Mouse (Mus musculus): ENCODE data around the gene Elavl3. TPM values are rescaled to one million over a fixed set of nuclear protein-coding genes. Genes with fewer than 3 reads are reported as not detected.

Elavl3 gene
- polyA plus RNA-seq (2014; fragmentation: Nextera tagmentation; extraction: Ambion mirVana), result 0.10 and 0.11 TPM in 2 replicates

DNA sequence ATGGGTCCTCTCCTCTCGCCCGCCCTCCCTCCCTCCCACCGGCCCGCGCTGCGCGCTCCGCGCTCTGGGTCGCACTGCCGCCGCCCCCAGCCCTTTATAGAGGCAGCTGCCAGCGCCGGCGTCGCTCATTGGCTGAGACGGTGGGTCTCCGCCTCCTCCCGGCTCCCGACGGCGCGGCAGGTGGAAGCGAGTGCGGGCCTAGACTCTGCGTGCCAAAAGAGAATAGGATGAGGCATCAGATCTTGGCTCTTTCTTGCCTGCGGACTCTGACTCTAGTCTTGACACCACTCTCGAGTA is at the start of gene Elavl3:
TSS of gene Elavl3 (minus strand) at position 66 of the 297 bp plus-strand sequence.
- WGBS, result 1% methylated on average over 21 of the region's 28 CpGs
- Histone ChIP-seq H3K36me3 (ENCODE audit: control insufficient read depth, insufficient read depth, low read length) (no peaks in the 10 kb centered on the region), H3K9me3 (ENCODE audit: control insufficient read depth, low read length) (no peaks in the 10 kb centered on the region), H3K27ac (replicated peaks; ENCODE audit: low read depth, low read length) (no peak within 1 kb of the TSS), H3K4me3 (ENCODE audit: low read depth, low read length) (peak within 1 kb of the TSS; percentile 29), H3K4me1 (ENCODE audit: control insufficient read depth, insufficient read depth, low read length) (peaks cover 15% of the 10 kb centered on the region), H3K4me2 (ENCODE audit: low read depth, severe bottlenecking) (peak within 1 kb of the TSS; percentile 55), H3K27me3 (ENCODE audit: control insufficient read depth, insufficient read depth, low read length) (peaks cover 64% of the 10 kb centered on the region), H3K9ac (ENCODE audit: low read length) (no peak within 1 kb of the TSS)
- ATAC-seq (ENCODE audit: insufficient number of reproducible peaks, low FRiP score, low TSS enrichment, low read depth) (no peak), DNase-seq (ENCODE audit: low spot score) (peak; percentile 38)

DNA sequence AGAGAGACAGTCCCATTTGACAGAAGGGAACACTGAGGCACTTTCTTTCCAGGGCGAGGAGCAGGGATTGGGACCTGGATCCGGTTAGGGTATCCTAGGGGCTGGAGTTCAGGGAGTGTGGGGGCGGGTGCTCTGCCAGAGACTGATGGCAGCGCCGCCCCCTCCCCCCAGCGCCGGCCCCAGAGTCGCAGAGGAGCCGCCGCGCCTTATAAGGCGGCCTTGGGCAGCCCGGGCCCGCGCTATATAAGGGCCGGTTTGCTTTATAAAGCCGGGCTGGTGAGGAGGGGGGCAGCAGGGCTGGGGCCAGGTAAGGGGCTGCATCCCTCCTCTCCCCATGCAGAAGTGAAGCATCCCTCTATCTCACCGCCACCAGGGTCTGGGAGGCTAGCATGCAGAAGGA is 48.1 kb upstream of the Elavl3 start:
- no peak overlapping the region; the same call in 1 of the 2 replicates for H3K4me2 ChIP-seq (ENCODE audit: low read depth, severe bottlenecking)
- peak; percentile 29 for DNase-seq (ENCODE audit: low spot score)
- H3K9me3 ChIP-seq (ENCODE audit: control insufficient read depth, low read length), result no peaks in the 10 kb centered on the region
- H3K9ac ChIP-seq (ENCODE audit: low read length), result no peak overlapping the region
- H3K36me3 ChIP-seq (ENCODE audit: control insufficient read depth, insufficient read depth, low read length), result no peaks in the 10 kb centered on the region
- 0 out of 2 replicates have a peak, but pooled peaks cover 3% of the 10 kb centered on the region for H3K4me1 ChIP-seq (ENCODE audit: control insufficient read depth, insufficient read depth, low read length)
- H3K27ac ChIP-seq (replicated peaks; ENCODE audit: low read depth, low read length), result no peak overlapping the region
- ATAC-seq (ENCODE audit: insufficient number of reproducible peaks, low FRiP score, low TSS enrichment, low read depth), result no peak
- no peak overlapping the region for H3K4me3 ChIP-seq (ENCODE audit: low read depth, low read length)
- 3% methylated on average over 18 of the region's 18 CpGs for WGBS
- peaks cover 32% of the 10 kb centered on the region for H3K27me3 ChIP-seq (ENCODE audit: control insufficient read depth, insufficient read depth, low read length)

DNA sequence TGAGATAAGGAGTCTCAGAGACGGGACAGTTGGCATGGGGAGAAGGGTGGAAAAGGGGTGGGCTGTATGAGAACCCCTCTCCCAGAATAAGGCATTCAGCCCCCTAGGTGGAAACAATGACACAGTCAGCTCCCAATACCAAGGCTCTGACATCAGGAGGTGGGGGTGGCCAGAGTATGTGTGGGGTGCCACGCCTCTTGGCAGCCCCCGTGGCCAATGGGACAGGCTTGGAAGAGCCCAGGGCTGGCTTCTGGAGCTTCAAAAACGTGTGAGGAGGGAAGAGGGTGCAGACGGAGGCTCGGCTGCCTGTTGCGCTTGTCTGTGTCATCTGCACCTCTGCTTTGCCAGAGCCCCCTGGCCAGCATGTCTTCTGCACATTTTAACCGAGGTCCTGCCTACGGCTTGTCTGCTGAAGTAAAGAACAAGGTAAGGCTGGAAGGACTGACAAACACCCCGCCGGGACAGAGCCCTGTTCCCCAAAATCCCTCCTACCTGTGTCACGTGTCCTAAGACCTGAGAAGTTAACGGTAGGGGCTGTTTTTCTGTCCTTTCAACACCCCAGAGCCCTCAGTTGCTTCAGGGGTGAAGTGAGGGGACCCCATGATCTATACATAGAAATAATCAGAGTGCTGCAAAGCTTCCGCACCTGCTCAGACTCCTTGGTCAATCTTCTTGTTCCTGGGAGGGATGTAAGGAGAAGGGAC is 47.3 kb upstream of the Elavl3 start, which contains the start of gene Cnn1:
TSS of gene Cnn1 (plus strand) at position 224 of the 704 bp plus-strand sequence.
- Histone ChIP-seq H3K9ac (ENCODE audit: low read length) (no peak within 1 kb of the TSS), H3K36me3 (ENCODE audit: control insufficient read depth, insufficient read depth, low read length) (no peaks in the 10 kb centered on the region), H3K27ac (replicated peaks; ENCODE audit: low read depth, low read length) (no peak within 1 kb of the TSS), H3K27me3 (ENCODE audit: control insufficient read depth, insufficient read depth, low read length) (peaks cover 32% of the 10 kb centered on the region), H3K4me3 (ENCODE audit: low read depth, low read length) (no peak within 1 kb of the TSS), H3K4me1 (ENCODE audit: control insufficient read depth, insufficient read depth, low read length) (0 out of 2 replicates have a peak, but pooled peaks cover 3% of the 10 kb centered on the region), H3K9me3 (ENCODE audit: control insufficient read depth, low read length) (no peaks in the 10 kb centered on the region), H3K4me2 (ENCODE audit: low read depth, severe bottlenecking) (no peak within 1 kb of the TSS; the same call in 1 of the 2 replicates)
- no peak for ATAC-seq (ENCODE audit: insufficient number of reproducible peaks, low FRiP score, low TSS enrichment, low read depth)
- DNase-seq (ENCODE audit: low spot score), result peak; percentile 21
- 10% methylated on average over 14 of the region's 14 CpGs for WGBS

DNA sequence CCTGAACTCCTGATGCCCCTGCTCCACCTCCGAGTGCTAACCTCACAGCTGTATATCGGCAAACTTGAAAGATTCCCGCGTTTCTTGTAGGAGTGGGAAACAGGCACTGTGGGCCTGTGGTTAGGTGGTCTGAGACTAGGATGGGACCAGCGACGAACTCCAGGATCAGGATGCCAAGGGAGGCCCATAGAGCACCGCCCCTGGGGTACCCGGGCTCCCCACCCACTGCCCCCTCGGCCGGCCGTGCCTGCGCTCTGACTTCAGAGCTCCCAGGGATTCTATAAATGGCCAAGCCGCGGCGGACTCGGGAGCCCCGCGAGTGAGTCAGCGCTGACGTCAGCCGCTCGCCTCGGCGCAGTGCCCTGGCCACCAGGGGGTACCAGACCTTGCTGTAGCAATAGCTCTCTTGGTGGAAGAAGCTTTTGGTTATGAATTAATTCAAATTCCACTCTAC is 44.1 kb upstream of the Elavl3 start:
- DNase-seq (ENCODE audit: low spot score), result peak; percentile 85
- Histone ChIP-seq H3K9me3 (ENCODE audit: control insufficient read depth, low read length) (no peaks in the 10 kb centered on the region), H3K4me2 (ENCODE audit: low read depth, severe bottlenecking) (peak overlapping the region; percentile 59), H3K36me3 (ENCODE audit: control insufficient read depth, insufficient read depth, low read length) (no peaks in the 10 kb centered on the region), H3K27ac (replicated peaks; ENCODE audit: low read depth, low read length) (no peak overlapping the region), H3K9ac (ENCODE audit: low read length) (peak overlapping the region; percentile 59), H3K4me1 (ENCODE audit: control insufficient read depth, insufficient read depth, low read length) (0 out of 2 replicates have a peak, but pooled peaks cover 3% of the 10 kb centered on the region), H3K27me3 (ENCODE audit: control insufficient read depth, insufficient read depth, low read length) (peaks cover 27% of the 10 kb centered on the region), H3K4me3 (ENCODE audit: low read depth, low read length) (peak overlapping the region; percentile 28)
- WGBS, result 3% methylated on average over 24 of the region's 24 CpGs
- peak; percentile 51 for ATAC-seq (ENCODE audit: insufficient number of reproducible peaks, low FRiP score, low TSS enrichment, low read depth)

DNA sequence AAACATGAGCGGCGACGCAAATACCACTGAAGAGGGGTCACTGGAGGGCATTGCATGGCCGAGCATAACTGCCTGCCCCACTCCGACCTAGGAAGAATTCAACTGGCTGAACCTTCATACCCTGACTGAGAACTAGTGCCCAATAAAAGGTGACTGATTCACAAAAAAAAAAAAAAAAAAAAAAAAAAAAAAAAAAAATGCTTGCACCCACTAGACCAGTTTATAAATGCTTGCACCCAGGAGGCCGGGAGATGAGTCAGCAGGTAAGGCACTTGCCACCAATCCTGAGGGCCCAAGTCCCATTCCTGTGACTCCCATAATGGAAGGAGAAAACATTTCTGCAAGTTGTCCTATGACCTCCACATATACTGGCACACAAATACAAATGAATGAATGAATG is 40.9 kb upstream of the Elavl3 start:
- Histone ChIP-seq H3K9me3 (ENCODE audit: control insufficient read depth, low read length) (no peaks in the 10 kb centered on the region), H3K27me3 (ENCODE audit: control insufficient read depth, insufficient read depth, low read length) (peaks cover 2% of the 10 kb centered on the region; the same call in 1 of the 2 replicates), H3K9ac (ENCODE audit: low read length) (no peak overlapping the region), H3K4me3 (ENCODE audit: low read depth, low read length) (no peak overlapping the region), H3K4me2 (ENCODE audit: low read depth, severe bottlenecking) (no peak overlapping the region), H3K27ac (replicated peaks; ENCODE audit: low read depth, low read length) (no peak overlapping the region), H3K36me3 (ENCODE audit: control insufficient read depth, insufficient read depth, low read length) (no peaks in the 10 kb centered on the region), H3K4me1 (ENCODE audit: control insufficient read depth, insufficient read depth, low read length) (no peaks in the 10 kb centered on the region)
- 90% methylated on average over 6 of the region's 6 CpGs for WGBS
- DNase-seq (ENCODE audit: low spot score) (no peak), ATAC-seq (ENCODE audit: insufficient number of reproducible peaks, low FRiP score, low TSS enrichment, low read depth) (no peak)

DNA sequence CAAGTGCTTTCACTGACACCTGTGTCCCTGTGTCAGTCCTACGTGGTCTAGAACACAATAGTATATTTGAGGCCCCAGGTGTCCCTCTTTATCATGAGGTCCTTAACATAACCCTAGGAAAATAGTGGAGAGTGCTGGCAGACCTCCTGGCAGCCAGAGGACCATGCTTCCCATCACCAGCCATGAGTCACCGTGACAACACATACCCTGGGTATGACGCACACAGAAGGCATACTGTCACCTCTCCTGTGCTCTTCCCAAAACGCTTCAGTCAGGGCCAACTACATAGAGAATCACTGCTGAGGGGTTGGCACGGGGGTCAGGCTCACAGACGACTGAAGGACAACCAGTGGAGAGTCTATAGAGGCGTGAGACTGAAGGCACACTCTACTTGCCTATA is 38.2 kb upstream of the Elavl3 start:
- Histone ChIP-seq H3K4me1 (ENCODE audit: control insufficient read depth, insufficient read depth, low read length) (peaks cover 6% of the 10 kb centered on the region; the same call in 1 of the 2 replicates), H3K36me3 (ENCODE audit: control insufficient read depth, insufficient read depth, low read length) (no peaks in the 10 kb centered on the region), H3K27ac (replicated peaks; ENCODE audit: low read depth, low read length) (no peak overlapping the region), H3K4me2 (ENCODE audit: low read depth, severe bottlenecking) (no peak overlapping the region), H3K9ac (ENCODE audit: low read length) (no peak overlapping the region), H3K4me3 (ENCODE audit: low read depth, low read length) (no peak overlapping the region), H3K9me3 (ENCODE audit: control insufficient read depth, low read length) (no peaks in the 10 kb centered on the region), H3K27me3 (ENCODE audit: control insufficient read depth, insufficient read depth, low read length) (no peaks in the 10 kb centered on the region)
- 86% methylated on average over 7 of the region's 7 CpGs for WGBS
- ATAC-seq (ENCODE audit: insufficient number of reproducible peaks, low FRiP score, low TSS enrichment, low read depth) (no peak), DNase-seq (ENCODE audit: low spot score) (no peak)

DNA sequence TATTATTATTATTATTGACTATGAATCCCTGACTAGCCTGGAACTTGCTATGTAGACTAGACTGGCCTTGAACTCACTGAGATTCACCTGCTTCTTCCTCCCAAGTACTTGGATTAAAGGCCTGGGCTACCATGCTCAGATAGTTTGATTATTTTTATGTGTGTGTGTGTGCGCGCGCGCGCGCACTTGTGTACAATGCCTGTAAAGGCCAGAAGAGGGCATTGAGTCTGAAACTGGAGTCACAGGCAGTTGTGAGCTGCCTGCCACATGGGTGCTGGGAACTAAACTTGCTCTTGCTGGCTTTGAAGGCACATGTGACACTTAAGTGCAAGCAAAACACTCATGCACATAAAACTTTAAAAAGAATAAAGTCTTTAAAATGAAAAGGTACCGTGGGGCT is 37.5 kb upstream of the Elavl3 start:
- no peak for ATAC-seq (ENCODE audit: insufficient number of reproducible peaks, low FRiP score, low TSS enrichment, low read depth)
- Histone ChIP-seq H3K4me3 (ENCODE audit: low read depth, low read length) (no peak overlapping the region), H3K4me2 (ENCODE audit: low read depth, severe bottlenecking) (no peak overlapping the region), H3K9ac (ENCODE audit: low read length) (no peak overlapping the region), H3K27ac (replicated peaks; ENCODE audit: low read depth, low read length) (no peak overlapping the region), H3K9me3 (ENCODE audit: control insufficient read depth, low read length) (no peaks in the 10 kb centered on the region), H3K4me1 (ENCODE audit: control insufficient read depth, insufficient read depth, low read length) (peaks cover 6% of the 10 kb centered on the region; the same call in 1 of the 2 replicates), H3K27me3 (ENCODE audit: control insufficient read depth, insufficient read depth, low read length) (no peaks in the 10 kb centered on the region), H3K36me3 (ENCODE audit: control insufficient read depth, insufficient read depth, low read length) (no peaks in the 10 kb centered on the region)
- WGBS, result 97% methylated on average over 7 of the region's 7 CpGs
- no peak for DNase-seq (ENCODE audit: low spot score)

DNA sequence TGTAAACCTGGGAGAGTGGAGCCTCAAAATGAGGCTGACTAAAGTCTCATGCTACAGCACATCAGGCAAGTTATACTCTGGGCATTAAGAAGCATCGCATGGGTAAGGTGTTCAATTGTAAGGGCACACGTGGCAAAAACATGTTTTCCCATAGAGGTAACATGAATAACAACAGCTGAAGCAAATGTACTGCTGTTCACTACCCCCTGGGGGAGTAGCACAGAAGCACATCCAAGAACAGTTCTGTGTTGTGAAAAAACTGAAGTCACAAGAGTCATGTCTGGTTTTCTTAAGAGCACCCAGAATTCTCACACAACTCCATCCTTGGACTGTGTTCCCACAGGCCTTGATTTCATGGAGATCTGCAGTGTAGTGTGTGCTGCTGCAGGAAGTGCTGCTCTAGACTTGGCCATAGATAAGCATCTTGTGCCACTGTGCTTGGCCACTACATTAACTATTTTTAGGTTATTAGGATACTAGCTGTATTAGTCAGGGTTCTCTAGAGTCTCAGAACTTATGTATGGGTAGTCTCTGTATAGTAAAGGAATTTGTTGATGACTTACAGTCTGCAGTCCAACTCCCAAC is 35.3 kb upstream of the Elavl3 start:
- Histone ChIP-seq H3K27ac (replicated peaks; ENCODE audit: low read depth, low read length) (no peak overlapping the region), H3K4me1 (ENCODE audit: control insufficient read depth, insufficient read depth, low read length) (peaks cover 6% of the 10 kb centered on the region; the same call in 1 of the 2 replicates), H3K4me2 (ENCODE audit: low read depth, severe bottlenecking) (no peak overlapping the region), H3K4me3 (ENCODE audit: low read depth, low read length) (no peak overlapping the region), H3K27me3 (ENCODE audit: control insufficient read depth, insufficient read depth, low read length) (no peaks in the 10 kb centered on the region), H3K36me3 (ENCODE audit: control insufficient read depth, insufficient read depth, low read length) (no peaks in the 10 kb centered on the region), H3K9me3 (ENCODE audit: control insufficient read depth, low read length) (no peaks in the 10 kb centered on the region), H3K9ac (ENCODE audit: low read length) (no peak overlapping the region)
- DNase-seq (ENCODE audit: low spot score) (no peak), ATAC-seq (ENCODE audit: insufficient number of reproducible peaks, low FRiP score, low TSS enrichment, low read depth) (no peak)
- WGBS, result 82% methylated on average over 2 of the region's 2 CpGs

Measured in limb, embryonic 11.5 days (tissue).